Mouse (Mus musculus) gastrocnemius, adult 8-10 months (tissue): ENCODE data around the gene Mdm2. TPM values are rescaled to one million over a fixed set of nuclear protein-coding genes. Genes with fewer than 3 reads are reported as not detected.

Experiments used
- DNase-seq, 2 experiments: peaks; one replicate each; pipeline ENCODE4 v3.0.0; 2022; ENCODE audit warnings: low spot score in 2 of 2
- total RNA-seq, 4 experiments: library from RNA; stranded (reverse); gene quantifications; 2 replicates each; pipeline ENCODE4 v1.2.4; 2022

Mdm2 gene
- total RNA-seq, 4 experiments from 2014 or later: 44.3 to 55.1 (median 51.2) TPM

- no peak for DNase-seq
Measured at GRCm38 (mm10) chr10:117671930-117672666, 38.5 kb downstream of the Mdm2 start.

- no peak for DNase-seq
Measured at GRCm38 (mm10) chr10:117671266-117671665, 39.3 kb downstream of the Mdm2 start.

GRCm38 (mm10) chr10:117670791-117671190, 39.8 kb downstream of the Mdm2 start:
- no peak for DNase-seq

GRCm38 (mm10) chr10:117670092-117670491, 40.5 kb downstream of the Mdm2 start:
- no peak for DNase-seq

GRCm38 (mm10) chr10:117669449-117670090, 41.0 kb downstream of the Mdm2 start:
- DNase-seq: no peak

- no peak for DNase-seq
Measured at GRCm38 (mm10) chr10:117668546-117669300, 41.8 kb downstream of the Mdm2 start.

- no peak for DNase-seq
Measured at GRCm38 (mm10) chr10:117667663-117668507, 42.7 kb downstream of the Mdm2 start.

GRCm38 (mm10) chr10:117666947-117667630, 43.5 kb downstream of the Mdm2 start:
- DNase-seq: no peak

- DNase-seq: no peak
Measured at GRCm38 (mm10) chr10:117666361-117666760, 44.2 kb downstream of the Mdm2 start.

GRCm38 (mm10) chr10:117665376-117666275, 44.9 kb downstream of the Mdm2 start:
- DNase-seq: no peak

GRCm38 (mm10) chr10:117664926-117665209, 45.7 kb downstream of the Mdm2 start:
- DNase-seq: no peak

- no peak for DNase-seq
Measured at GRCm38 (mm10) chr10:117664208-117664925, 46.2 kb downstream of the Mdm2 start.

- DNase-seq: no peak
Measured at GRCm38 (mm10) chr10:117663865-117664200, 46.7 kb downstream of the Mdm2 start.

GRCm38 (mm10) chr10:117663056-117663864, 47.3 kb downstream of the Mdm2 start:
- no peak for DNase-seq

GRCm38 (mm10) chr10:117662316-117663055, 48.1 kb downstream of the Mdm2 start:
- no peak for DNase-seq

- no peak for DNase-seq
Measured at GRCm38 (mm10) chr10:117659819-117660218, 50.7 kb downstream of the Mdm2 start.

GRCm38 (mm10) chr10:117659430-117659813, 51.1 kb downstream of the Mdm2 start:
- DNase-seq: no peak
